Mouse (Mus musculus) heart, embryonic 14.5 days (tissue): ENCODE data around the gene Chchd1. TPM values are rescaled to one million over a fixed set of nuclear protein-coding genes. Genes with fewer than 3 reads are reported as not detected.

Source experiments
- ATAC-seq: fragments of 200-750 bp; cut with Nextera tagmentation; 2 replicates; pipeline ENCODE4 v1.8.0; 2017; ENCODE audit warnings: low read depth, moderate TSS enrichment; ENCODE audit not compliant: insufficient number of reproducible peaks, insufficient read depth, low FRiP score
- H3K27ac ChIP-seq, 2 experiments: fragments of 200-500 bp in 1 of 2; fragments of 300-500 bp in 1 of 2; sonication (generic) in 1 of 2; replicated peaks in 1 of 2; 2 replicates each; pipeline ENCODE4 v1.5.1; 2012 to 2014; ENCODE audit warnings: low read depth in 2 of 2, low read length in 2 of 2, control low read depth in 1 of 2, mild to moderate bottlenecking in 1 of 2, mixed read lengths in 1 of 2; ENCODE audit not compliant: control insufficient read depth in 1 of 2, insufficient read depth in 1 of 2
- H3K27me3 ChIP-seq: fragments of 300-500 bp; sonication (generic); 2 replicates; pipeline ENCODE4 v1.6.1; 2014; ENCODE audit warnings: mild to moderate bottlenecking, low read length, control low read depth; ENCODE audit not compliant: control insufficient read depth, insufficient read depth
- H3K36me3 ChIP-seq: fragments of 300-500 bp; sonication (generic); 2 replicates; pipeline ENCODE4 v1.6.1; 2014; ENCODE audit warnings: mild to moderate bottlenecking, control low read depth, low read length, mixed read lengths; ENCODE audit not compliant: control insufficient read depth, insufficient read depth
- H3K4me1 ChIP-seq, 2 experiments: fragments of 200-500 bp in 1 of 2; fragments of 300-500 bp in 1 of 2; sonication (generic) in 1 of 2; 2 replicates each; pipeline ENCODE4 v1.6.1; 2012 to 2014; ENCODE audit warnings: low read length in 2 of 2, control low read depth in 1 of 2, mixed read lengths in 1 of 2; ENCODE audit not compliant: control insufficient read depth in 2 of 2, insufficient read depth in 2 of 2
- H3K4me2 ChIP-seq: fragments of 300-500 bp; sonication (generic); 2 replicates; pipeline ENCODE4 v1.6.1; 2014; ENCODE audit warnings: mild to moderate bottlenecking, low read length
- H3K4me3 ChIP-seq, 2 experiments: fragments of 200-500 bp in 1 of 2; fragments of 300-500 bp in 1 of 2; sonication (generic) in 1 of 2; 2 replicates each; pipeline ENCODE4 v1.5.1; 2012 to 2014; ENCODE audit warnings: low read length in 2 of 2, mild to moderate bottlenecking in 2 of 2, control low read depth in 1 of 2, low read depth in 1 of 2, moderate library complexity in 1 of 2; ENCODE audit not compliant: control insufficient read depth in 1 of 2, insufficient read depth in 1 of 2
- H3K9ac ChIP-seq: fragments of 300-500 bp; sonication (generic); 2 replicates; pipeline ENCODE4 v1.6.1; 2014; ENCODE audit warnings: mild to moderate bottlenecking, low read length
- H3K9me3 ChIP-seq: fragments of 300-500 bp; sonication (generic); 2 replicates; pipeline ENCODE4 v1.6.1; 2016; ENCODE audit warnings: low read length, control low read depth; ENCODE audit not compliant: control insufficient read depth
- WGBS: fragments of 180-500 bp; shearing (Covaris S2); extraction: QIAGEN DNeasy Blood & Tissue Kit; methylation state at CpG from one replicate; pipeline ENCODE4 v1.1.7; 2014; 5-methylcytosine and 5-hydroxymethylcytosine counted together
- polyA plus RNA-seq: library from polyadenylated mRNA; unstranded; fragments of >200 nt; fragmentation: Nextera tagmentation; extraction: Ambion mirVana; gene quantifications from 2 replicates; pipeline ENCODE4 v1.2.1, GENCODE M21; 2014

Gene Chchd1
- polyA plus RNA-seq, 1 experiment from 2014 or later: 225 TPM

DNA sequence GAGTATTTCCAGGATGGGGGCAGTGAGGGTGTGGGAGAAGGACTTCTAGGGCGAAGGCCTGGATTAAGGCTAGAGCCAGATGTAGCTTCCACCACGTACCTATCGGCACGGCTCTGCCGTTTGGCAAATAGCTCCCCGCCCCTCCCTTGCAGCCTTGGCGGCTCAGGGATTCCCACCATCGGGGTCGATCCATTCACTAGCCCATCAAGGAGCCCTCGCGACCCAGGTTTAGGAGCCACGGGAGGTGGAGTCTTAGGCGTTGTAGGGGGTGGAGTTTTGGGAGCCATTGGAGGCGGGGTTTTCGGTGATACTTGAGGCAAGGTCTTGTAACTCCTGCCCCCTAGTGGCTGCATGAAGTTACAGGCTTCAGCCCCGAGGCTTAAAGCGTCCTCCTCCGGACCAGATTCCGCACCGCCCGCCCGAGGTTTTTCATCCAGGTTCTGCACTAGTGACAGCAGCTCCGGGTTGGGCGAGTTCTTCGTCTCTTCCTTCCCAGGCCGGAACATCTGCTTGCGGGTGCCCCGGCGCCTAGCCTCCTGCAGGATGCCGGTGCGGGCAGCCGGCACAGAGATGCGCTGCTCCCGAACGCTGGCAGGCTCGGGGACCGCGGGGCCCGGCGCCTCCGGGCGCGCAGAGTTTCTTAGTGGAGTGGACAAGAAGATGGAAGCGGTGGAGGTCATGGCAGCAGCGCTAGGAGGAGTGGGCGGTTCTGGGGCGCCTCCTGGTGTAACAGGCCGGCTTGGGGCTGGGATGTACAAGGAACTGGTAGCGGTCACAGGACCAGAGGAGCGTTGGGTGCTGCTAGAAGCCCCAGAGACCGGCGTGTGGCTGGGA is 41.8 kb upstream of the Chchd1 start:
- WGBS: 1% methylated on average over 52 of the region's 52 CpGs
- ATAC-seq: peak; percentile 41
- Histone ChIP-seq H3K27me3 (no peaks in the 10 kb centered on the region), H3K4me1 (peaks cover 16 to 33% of the 10 kb centered on the region in 2 experiments), H3K9me3 (no peaks in the 10 kb centered on the region), H3K9ac (peak overlapping the region; percentile 92), H3K4me3 (peak overlapping the region; percentile 58 to 67), H3K36me3 (peaks cover 27% of the 10 kb centered on the region), H3K27ac (peak overlapping the region; percentile 98 to 99), H3K4me2 (peak overlapping the region; percentile 91)

DNA sequence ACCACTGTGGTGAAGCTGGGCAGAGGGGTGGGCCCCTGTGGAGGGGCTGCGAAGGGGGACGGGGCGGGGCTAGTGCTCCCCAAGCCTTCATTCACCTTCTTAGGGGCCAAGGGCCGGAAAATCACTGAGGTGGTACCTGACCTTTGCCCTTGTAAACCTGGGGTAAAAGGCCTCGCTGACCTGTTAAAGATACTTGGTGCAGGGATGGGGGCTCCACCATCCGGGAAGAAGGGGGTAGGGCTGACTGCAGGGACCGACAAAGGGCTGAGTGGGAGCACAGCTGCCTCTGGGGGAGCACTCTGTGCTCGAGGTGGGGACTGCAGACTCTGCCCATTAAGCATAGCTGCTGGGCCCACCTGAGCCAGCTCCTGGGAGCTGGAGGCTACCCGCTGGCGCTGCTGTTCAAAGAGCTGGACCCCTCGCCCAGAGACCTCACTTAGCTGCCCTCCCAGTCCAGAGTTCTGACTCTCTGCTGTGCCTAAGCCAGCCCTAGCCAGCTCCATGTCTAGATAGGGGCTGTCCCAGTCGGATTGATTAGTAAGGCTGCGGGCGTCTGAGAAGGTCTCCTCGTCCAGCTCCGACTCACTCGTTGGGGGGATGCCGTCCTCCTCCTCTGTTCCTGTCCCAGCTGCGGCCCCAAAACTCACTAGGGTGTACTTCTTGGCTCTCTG is 41.0 kb upstream of the Chchd1 start:
- no peaks in the 10 kb centered on the region for H3K27me3 ChIP-seq
- 6% methylated on average over 19 of the region's 19 CpGs for WGBS
- no peaks in the 10 kb centered on the region for H3K9me3 ChIP-seq
- H3K4me1 ChIP-seq: peaks cover 19 to 33% of the 10 kb centered on the region in 2 experiments
- peak overlapping the region; percentile 98 to 99 for H3K27ac ChIP-seq
- peaks cover 27% of the 10 kb centered on the region for H3K36me3 ChIP-seq
- ATAC-seq: no peak
- H3K9ac ChIP-seq: peak overlapping the region; percentile 92
- H3K4me2 ChIP-seq: peak overlapping the region; percentile 91
- H3K4me3 ChIP-seq: peak overlapping the region; percentile 58 to 67

DNA sequence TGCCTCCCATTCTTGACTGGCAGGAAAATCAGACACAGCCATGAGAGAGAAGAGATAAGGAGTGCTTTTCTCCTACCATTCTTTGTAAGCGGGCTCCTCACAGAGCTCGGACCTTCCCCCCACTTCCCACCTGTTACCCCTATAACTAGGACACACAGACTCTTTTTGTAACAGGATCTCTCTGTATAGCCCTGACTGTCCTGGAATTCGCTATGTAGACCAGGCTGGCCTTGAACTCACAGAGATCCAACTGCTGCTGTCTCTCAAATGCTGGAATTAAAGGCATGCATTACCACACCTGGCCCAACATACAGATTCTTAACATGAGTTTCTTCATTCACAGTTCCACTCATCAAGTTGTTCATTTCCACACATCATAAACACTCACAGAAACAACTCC is 40.1 kb upstream of the Chchd1 start:
- peak overlapping the region; percentile 92 for H3K9ac ChIP-seq
- WGBS: 27% methylated on average over 3 of the region's 3 CpGs

DNA sequence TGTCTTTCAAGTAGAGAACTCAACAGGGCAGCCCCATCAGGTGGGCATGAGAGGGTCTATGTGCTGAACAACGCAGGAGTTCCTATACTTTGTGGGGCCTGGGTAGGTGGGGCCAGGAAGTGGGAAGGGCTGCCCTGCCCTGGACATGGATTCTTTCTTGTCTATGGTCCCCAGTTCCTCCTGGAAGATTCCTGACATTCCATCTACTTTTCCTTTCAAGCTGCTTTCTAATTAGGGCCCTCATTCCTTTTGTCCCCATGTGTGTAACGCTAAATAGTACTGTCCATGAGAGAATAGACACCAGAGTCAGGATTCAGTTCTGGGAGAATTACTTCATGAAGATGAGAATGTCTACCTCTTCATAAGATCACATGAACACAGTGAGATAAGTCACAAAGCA is 39.2 kb upstream of the Chchd1 start:
- Histone ChIP-seq H3K9ac (peak overlapping the region; percentile 92), H3K36me3 (peaks cover 27% of the 10 kb centered on the region), H3K27ac (peak overlapping the region; percentile 98 to 99), H3K4me2 (peak overlapping the region; percentile 91), H3K4me3 (peak overlapping the region; percentile 58 to 67), H3K9me3 (no peaks in the 10 kb centered on the region), H3K27me3 (no peaks in the 10 kb centered on the region), H3K4me1 (peaks cover 21 to 44% of the 10 kb centered on the region in 2 experiments)
- ATAC-seq: no peak
- WGBS: 14% methylated on average over 2 of the region's 2 CpGs

More for the DNA sequence above, 40.1 kb upstream of the Chchd1 start:
- no peaks in the 10 kb centered on the region for H3K27me3 ChIP-seq
- peak overlapping the region; percentile 58 to 67 for H3K4me3 ChIP-seq
- H3K9me3 ChIP-seq: no peaks in the 10 kb centered on the region
- H3K4me1 ChIP-seq: peaks cover 19 to 41% of the 10 kb centered on the region in 2 experiments
- peaks cover 27% of the 10 kb centered on the region for H3K36me3 ChIP-seq
- H3K4me2 ChIP-seq: peak overlapping the region; percentile 91
- peak overlapping the region; percentile 98 to 99 for H3K27ac ChIP-seq
- no peak for ATAC-seq

DNA sequence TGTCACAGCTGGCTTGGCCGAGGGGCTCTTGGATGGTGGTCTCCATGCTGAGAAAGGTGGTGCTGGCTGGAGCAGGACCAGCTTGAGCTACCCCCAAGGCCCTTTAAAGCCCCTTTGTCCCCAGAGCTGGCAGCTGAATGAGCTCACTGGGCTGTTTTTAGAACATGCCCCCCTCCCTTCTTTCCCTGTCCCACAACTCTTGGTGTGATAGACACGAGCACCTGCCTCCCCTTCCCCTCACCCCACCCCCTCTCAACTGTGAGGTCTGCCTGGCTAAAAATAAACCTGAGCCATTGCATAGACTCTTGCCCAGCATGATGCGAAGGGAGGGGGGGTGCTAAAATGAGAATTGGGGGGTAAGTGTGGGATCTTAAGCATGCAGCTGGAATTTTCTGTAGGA is 38.4 kb upstream of the Chchd1 start:
- ATAC-seq: peak; percentile 73
- peaks cover 21 to 49% of the 10 kb centered on the region in 2 experiments for H3K4me1 ChIP-seq
- H3K27ac ChIP-seq: peak overlapping the region; percentile 98 to 99
- H3K36me3 ChIP-seq: peaks cover 27% of the 10 kb centered on the region
- WGBS: 14% methylated on average over 3 of the region's 3 CpGs
- peak overlapping the region; percentile 58 to 67 for H3K4me3 ChIP-seq
- peak overlapping the region; percentile 91 for H3K4me2 ChIP-seq
- no peaks in the 10 kb centered on the region for H3K27me3 ChIP-seq
- H3K9me3 ChIP-seq: no peaks in the 10 kb centered on the region
- peak overlapping the region; percentile 92 for H3K9ac ChIP-seq

DNA sequence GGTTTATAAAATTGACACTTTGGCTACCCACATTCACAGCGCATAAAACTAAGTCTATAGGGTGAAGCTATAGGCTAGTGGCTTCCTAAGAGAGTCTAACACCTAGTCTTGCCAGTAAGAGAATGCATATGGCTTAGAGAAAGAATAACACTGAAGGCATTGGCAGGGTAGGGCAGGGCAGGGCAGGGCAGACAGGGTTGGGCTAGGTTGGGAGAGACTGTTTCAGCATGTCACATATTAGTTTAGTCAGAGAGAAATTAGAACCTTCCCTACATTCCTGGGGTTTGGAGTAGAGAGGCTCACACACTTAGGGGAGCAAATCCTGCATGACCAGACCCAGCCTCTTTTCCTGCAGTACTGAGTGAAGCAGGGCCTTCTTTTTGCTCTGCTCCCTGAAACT is 35.3 kb upstream of the Chchd1 start:
- peak overlapping the region; percentile 73 for H3K4me2 ChIP-seq

DNA sequence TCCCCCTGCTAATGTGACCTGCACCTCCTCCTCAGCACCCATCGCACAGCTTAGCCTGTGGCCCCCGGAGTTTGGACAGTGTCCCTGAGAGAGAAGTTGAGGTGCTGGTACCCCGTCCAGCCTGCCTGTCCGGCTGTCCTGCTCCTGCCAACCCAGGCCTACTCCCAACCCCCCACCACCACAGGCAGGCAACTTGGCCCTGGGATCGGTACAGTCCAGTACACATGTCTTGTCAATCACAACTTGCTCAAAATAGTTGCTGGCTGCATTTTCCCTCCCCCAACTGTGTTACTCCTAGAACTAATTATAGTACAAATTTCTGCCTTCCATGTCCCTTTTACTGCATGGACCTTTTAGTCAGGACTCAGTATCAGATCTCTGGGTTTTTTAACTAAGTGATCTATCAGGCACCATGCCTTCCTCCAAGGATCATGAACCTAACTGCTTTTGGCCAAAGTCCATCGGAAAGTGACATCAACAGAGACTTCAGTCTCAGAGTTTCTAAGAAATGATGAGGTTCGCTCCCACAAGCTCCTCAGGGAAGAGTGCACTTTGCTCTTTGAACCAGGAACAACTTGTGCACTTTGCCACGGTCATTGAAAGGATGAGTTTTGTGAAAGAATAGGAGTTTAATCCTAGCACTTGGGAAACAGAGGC is 34.5 kb upstream of the Chchd1 start, which contains the start of gene Synpo2l:
Synpo2l (minus strand) TSS at position 201 of the 657 bp plus-strand sequence.
- H3K4me2 ChIP-seq: peak within 1 kb of the TSS; percentile 73
- H3K9ac ChIP-seq: peak within 1 kb of the TSS; percentile 81
- 45% methylated on average over 8 of the region's 8 CpGs for WGBS
- peaks cover 16 to 34% of the 10 kb centered on the region in 2 experiments for H3K4me1 ChIP-seq
- 0 out of 2 replicates have a peak, but pooled peaks cover 4% of the 10 kb centered on the region for H3K9me3 ChIP-seq
- peak within 1 kb of the TSS; percentile 95 to 96 for H3K27ac ChIP-seq
- H3K4me3 ChIP-seq: peak within 1 kb of the TSS; percentile 43 to 52
- peak; percentile 60 for ATAC-seq
- H3K27me3 ChIP-seq: no peaks in the 10 kb centered on the region
- 0 out of 2 replicates have a peak, but pooled peaks cover 3% of the 10 kb centered on the region for H3K36me3 ChIP-seq

More for the DNA sequence above, 35.3 kb upstream of the Chchd1 start:
- WGBS: 52% methylated on average over 1 of the region's 1 CpGs
- peaks cover 16 to 34% of the 10 kb centered on the region in 2 experiments for H3K4me1 ChIP-seq
- peak overlapping the region; percentile 95 to 96 for H3K27ac ChIP-seq
- ATAC-seq: no peak
- no peaks in the 10 kb centered on the region for H3K27me3 ChIP-seq
- H3K9ac ChIP-seq: peak overlapping the region; percentile 81
- peak overlapping the region; percentile 43 to 52 for H3K4me3 ChIP-seq
- no peaks in the 10 kb centered on the region for H3K9me3 ChIP-seq
- 0 out of 2 replicates have a peak, but pooled peaks cover 3% of the 10 kb centered on the region for H3K36me3 ChIP-seq
